Mouse (Mus musculus) 416B (cell line): Measurements from ENCODE around the gene Zdhhc5.

Source experiments
- DNase-seq: peaks from one replicate; pipeline ENCODE4 v3.0.0; 2011; ENCODE audit warnings: low read depth

Gene Zdhhc5

GRCm38 (mm10) chr2:84647051-84647568, 67.9 kb downstream of the Zdhhc5 start:
- no peak for DNase-seq

GRCm38 (mm10) chr2:84646138-84646537, 68.8 kb downstream of the Zdhhc5 start:
- DNase-seq, result no peak

GRCm38 (mm10) chr2:84640833-84641232, 74.1 kb downstream of the Zdhhc5 start:
- DNase-seq, result no peak

GRCm38 (mm10) chr2:84638428-84639220, 76.4 kb downstream of the Zdhhc5 start:
- no peak for DNase-seq
